Mouse (Mus musculus) ES-E14 (cell line): Measurements from ENCODE around the gene Rpl28.

Source experiments
- CHD2 ChIP-seq: IDR thresholded peaks from 2 replicates; pipeline ENCODE4 v1.6.1; 2014; ENCODE audit warnings: mild to moderate bottlenecking, low read depth, low read length, inconsistent platforms
- ZC3H11A ChIP-seq: IDR thresholded peaks from 2 replicates; pipeline ENCODE4 v1.6.1; 2012; ENCODE audit warnings: low read depth, mild to moderate bottlenecking, inconsistent platforms, low read length, borderline replicate concordance

DNA sequence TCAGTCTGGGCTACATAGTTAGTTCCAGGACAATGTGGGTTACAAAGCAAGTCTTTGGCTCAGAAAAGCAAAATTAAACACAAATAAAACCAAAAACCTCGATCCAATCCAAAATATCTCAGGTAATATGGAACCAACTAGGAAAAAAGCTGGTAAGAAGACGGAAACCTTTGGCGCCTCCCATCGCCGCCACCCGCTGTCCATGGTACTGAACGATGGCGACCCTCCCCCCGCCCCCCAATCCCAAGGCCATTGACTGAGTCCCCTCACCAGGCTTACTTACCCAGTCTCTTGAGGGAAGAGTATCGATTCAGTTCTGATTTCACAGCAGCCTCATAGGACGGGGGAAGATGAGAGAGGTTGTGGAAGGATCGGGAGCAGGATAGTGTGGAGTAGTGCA, 37.8 kb downstream of the Rpl28 start:
- no peak for TF ChIP-seq CHD2
- no peak for TF ChIP-seq ZC3H11A
